Comparison of ENCODE assay signal across 9 mouse cellular contexts in the genomic region with DNA sequence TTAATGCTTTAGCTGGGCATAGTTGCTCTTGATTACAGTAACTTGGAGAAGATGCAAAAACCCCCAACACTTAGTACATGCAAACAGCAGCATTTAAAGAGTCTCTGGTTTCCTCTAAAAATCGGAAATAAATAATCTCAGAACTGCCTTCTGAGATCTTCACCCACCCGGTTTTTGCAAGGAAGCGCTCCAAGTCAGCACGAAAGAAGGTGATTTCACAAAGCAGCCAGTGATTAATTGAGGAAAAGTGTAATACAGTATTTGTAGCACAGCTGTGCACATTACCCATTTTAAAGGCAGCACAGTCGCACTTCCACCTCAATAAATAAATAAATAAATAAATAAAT. TPM values are rescaled to one million over a fixed set of nuclear protein-coding genes. Genes with fewer than 3 reads are reported as not detected.
DNase-seq lines count a peak whose midpoint lies in the region; ATAC-seq and TF ChIP-seq lines count a peak whose summit lies in the region.
"Had no signal": no experiment of that assay in that cellular context is flagged by ENCODE, and none has a peak within 500 bp of the region (broad histone marks: within the 10 kb centered on the region; RNA-seq: fewer than 3 reads in every experiment).

No protein-coding gene starts in this region.

- peak overlapping the region; percentile 75 for H3K4me2 ChIP-seq in lung, postnatal 0 days (replicated peaks; ENCODE audit: low read depth, low read length)
- peak overlapping the region; percentile 72 for H3K4me2 ChIP-seq in limb, embryonic 12.5 days
- peak overlapping the region; percentile 79 for H3K4me2 ChIP-seq in stomach, embryonic 14.5 days (replicated peaks; ENCODE audit: low read depth, low read length)

- H3K9me3 ChIP-seq in lung, postnatal 0 days (ENCODE audit: low read length), result no peaks in the 10 kb centered on the region
- H3K9me3 ChIP-seq in limb, embryonic 12.5 days, result no peaks in the 10 kb centered on the region
- H3K9me3 ChIP-seq in stomach, embryonic 14.5 days (ENCODE audit: control insufficient read depth, low read depth, low read length), result no peaks in the 10 kb centered on the region

- ATAC-seq in CD4-positive, CD25-positive, alpha-beta regulatory T cell, adult 4 months, result no peak
- ATAC-seq in lung, postnatal 0 days, result no peak
- ATAC-seq in limb, embryonic 12.5 days (ENCODE audit: insufficient number of reproducible peaks, insufficient read depth, low FRiP score, low TSS enrichment, low read depth), result no peak
- no peak for ATAC-seq in stomach, embryonic 14.5 days (ENCODE audit: insufficient number of reproducible peaks, insufficient read depth, low FRiP score, low read depth)
- no peak for ATAC-seq in cerebellum, adult (ENCODE audit: insufficient number of reproducible peaks, low FRiP score, low TSS enrichment)

- peak overlapping the region; percentile 94; the same call in 1 of the 2 replicates for H3K27ac ChIP-seq in lung, postnatal 0 days (ENCODE audit: low read length)
- H3K27ac ChIP-seq in limb, embryonic 12.5 days, result no peak overlapping the region
- H3K27ac ChIP-seq in stomach, embryonic 14.5 days (ENCODE audit: low read length), result no peak overlapping the region; the same call in 1 of the 2 replicates

- WGBS in lung, postnatal 0 days, result 22% methylated on average over 5 of the region's 5 CpGs
- 12% methylated on average over 5 of the region's 5 CpGs for WGBS in limb, embryonic 12.5 days
- WGBS in stomach, embryonic 14.5 days, result 10% methylated on average over 5 of the region's 5 CpGs

- peak; percentile 29 for DNase-seq in CD4-positive, CD25-positive, alpha-beta regulatory T cell, adult 2 months (ENCODE audit: low read depth, low spot score)
- DNase-seq in lung, postnatal 0 days (ENCODE audit: low spot score), result peak; percentile 30
- no peak for DNase-seq in lung, postnatal 25 days (ENCODE audit: low spot score)
- DNase-seq in left cerebral cortex, postnatal 36 days (ENCODE audit: low spot score in 2 of 2), result no peak
- DNase-seq: gastrocnemius, postnatal 10 days had no signal

- H3K9ac ChIP-seq in lung, postnatal 0 days (replicated peaks; ENCODE audit: low read depth), result peak overlapping the region; percentile 82
- peak overlapping the region; percentile 92 for H3K9ac ChIP-seq in limb, embryonic 12.5 days (replicated peaks)
- H3K9ac ChIP-seq in stomach, embryonic 14.5 days (replicated peaks; ENCODE audit: low read depth, low read length), result peak overlapping the region; percentile 83; the same call in 1 of the 2 replicates

- no peak for TF ChIP-seq EP300 in lung, postnatal 0 days (IDR thresholded peaks at IDR 0.05)

- peak overlapping the region; percentile 69 for H3K4me3 ChIP-seq in lung, postnatal 0 days (ENCODE audit: low read depth, low read length)
- peak overlapping the region; percentile 78 for H3K4me3 ChIP-seq in limb, embryonic 12.5 days (replicated peaks)
- peak overlapping the region; percentile 80 for H3K4me3 ChIP-seq in stomach, embryonic 14.5 days (ENCODE audit: low read depth, low read length)

- H3K36me3 ChIP-seq in lung, postnatal 0 days (ENCODE audit: insufficient read depth, low read length), result no peaks in the 10 kb centered on the region
- H3K36me3 ChIP-seq in limb, embryonic 12.5 days, result peaks cover 10% of the 10 kb centered on the region
- no peaks in the 10 kb centered on the region for H3K36me3 ChIP-seq in stomach, embryonic 14.5 days (ENCODE audit: control insufficient read depth, insufficient read depth, low read length)

- intact Hi-C loops in left cerebral cortex, postnatal 36 days (cut with DNase I), result loop anchor here (2.0 to 10.0 kb wide), 4 partner anchors 51 to 695 kb away; no protein-coding TSS in a partner anchor

- 0 out of 2 replicates have a peak, but pooled peaks cover 3% of the 10 kb centered on the region for H3K27me3 ChIP-seq in lung, postnatal 0 days (replicated peaks; ENCODE audit: insufficient read depth, low read length)
- H3K27me3 ChIP-seq in limb, embryonic 12.5 days, result no peaks in the 10 kb centered on the region
- no peaks in the 10 kb centered on the region for H3K27me3 ChIP-seq in stomach, embryonic 14.5 days (ENCODE audit: control insufficient read depth, insufficient read depth, low read length)

- H3K4me1 ChIP-seq in lung, postnatal 0 days (ENCODE audit: insufficient read depth, low read depth, low read length), result 0 out of 2 replicates have a peak, but pooled peaks cover 3% of the 10 kb centered on the region
- H3K4me1 ChIP-seq in limb, embryonic 12.5 days (replicated peaks), result peaks cover 35% of the 10 kb centered on the region
- peaks cover 17% of the 10 kb centered on the region; the same call in 1 of the 2 replicates for H3K4me1 ChIP-seq in stomach, embryonic 14.5 days (ENCODE audit: control insufficient read depth, insufficient read depth, low read length)

- no peak for TF ChIP-seq CTCF in lung, postnatal 0 days (IDR thresholded peaks at IDR 0.05)

RNA-seq across cellular contexts. Expression of gene Trib2, which starts 2.9 kb away (rescaled TPM):
- 10 to 100 TPM; 76.7 to 80.4 TPM for polyA plus RNA-seq in CD4-positive, CD25-positive, alpha-beta regulatory T cell, adult 4 months (2017; shearing (Covaris generic))
- 36.4 and 42.0 TPM in 2 replicates for polyA plus RNA-seq in lung, postnatal 0 days (2015; fragmentation: Nextera tagmentation; extraction: Ambion mirVana)
- 69.1 and 73.6 TPM in 2 replicates for polyA plus RNA-seq in limb, embryonic 12.5 days (2016; fragmentation: Nextera tagmentation; extraction: Ambion mirVana)
- polyA plus RNA-seq in stomach, embryonic 14.5 days (2014; fragmentation: Nextera tagmentation; extraction: Ambion mirVana), result 22.5 and 25.7 TPM in 2 replicates
- total RNA-seq in left cerebral cortex, postnatal 36 days (2021), result 10 to 100 TPM; 34.8 to 41.5 TPM

Comparison
In these comparisons a context has a peak if more than half of its experiments do, and no peak if none do; other contexts are left out.
1. DNase-seq: peak in CD4-positive, CD25-positive, alpha-beta regulatory T cell, adult 2 months (single experiment) and lung, postnatal 0 days (single experiment); none in lung, postnatal 25 days (single experiment) and left cerebral cortex, postnatal 36 days (0 of 2).
2. Peak in every context shown above with its lines, with median percentiles within 50 percentile points of each other: H3K4me2 ChIP-seq, H3K4me3 ChIP-seq and H3K9ac ChIP-seq.